Mouse (Mus musculus) forebrain, embryonic 14.5 days (tissue): ENCODE results near the gene Pold4. TPM values are rescaled to one million over a fixed set of nuclear protein-coding genes. Genes with fewer than 3 reads are reported as not detected.

ENCODE experiments used
- ATAC-seq: fragments of 200-750 bp; cut with Nextera tagmentation; 2 replicates; pipeline ENCODE4 v1.8.0; 2017; ENCODE audit warnings: mild to moderate bottlenecking, moderate library complexity
- DNase-seq: peaks from one replicate; pipeline ENCODE4 v3.0.0-alpha.2; 2015; ENCODE audit warnings: low spot score
- H3K27ac ChIP-seq: fragments of 300-500 bp; sonication (generic); 2 replicates; pipeline ENCODE4 v1.5.1; 2014; ENCODE audit warnings: low read depth, mild to moderate bottlenecking, control low read depth, low read length, moderate library complexity
- H3K27me3 ChIP-seq: fragments of 300-500 bp; sonication (generic); replicated peaks from 2 replicates; pipeline ENCODE4 v1.6.1; 2014; ENCODE audit warnings: low read length, control low read depth, mixed read lengths; ENCODE audit not compliant: control insufficient read depth, insufficient read depth
- H3K36me3 ChIP-seq: fragments of 300-500 bp; sonication (generic); 2 replicates; pipeline ENCODE4 v1.6.1; 2014; ENCODE audit warnings: low read length, control low read depth; ENCODE audit not compliant: control insufficient read depth, insufficient read depth
- H3K4me1 ChIP-seq: fragments of 300-500 bp; sonication (generic); 2 replicates; pipeline ENCODE4 v1.6.1; 2014; ENCODE audit warnings: antibody characterized with exemption, low read length, control low read depth; ENCODE audit not compliant: control insufficient read depth, insufficient read depth
- H3K4me2 ChIP-seq: fragments of 300-500 bp; sonication (generic); 2 replicates; pipeline ENCODE4 v1.6.1; 2014; ENCODE audit warnings: mild to moderate bottlenecking, control low read depth, low read length
- H3K4me3 ChIP-seq: fragments of 300-500 bp; sonication (generic); 2 replicates; pipeline ENCODE4 v1.5.1; 2014; ENCODE audit warnings: low read depth, low read length, control low read depth
- H3K9ac ChIP-seq: fragments of 300-500 bp; sonication (generic); 2 replicates; pipeline ENCODE4 v1.6.1; 2014; ENCODE audit warnings: mild to moderate bottlenecking, low read length, control low read depth, moderate library complexity
- H3K9me3 ChIP-seq: fragments of 300-500 bp; sonication (generic); replicated peaks from 2 replicates; pipeline ENCODE4 v1.6.1; 2016; ENCODE audit warnings: low read length, control low read depth, mixed read lengths; ENCODE audit not compliant: control insufficient read depth
- WGBS: fragments of 180-500 bp; shearing (Covaris S2); extraction: QIAGEN DNeasy Blood & Tissue Kit; methylation state at CpG from one replicate; pipeline ENCODE4 v1.1.7; 2014; 5-methylcytosine and 5-hydroxymethylcytosine counted together
- polyA plus RNA-seq: library from polyadenylated mRNA; unstranded; fragments of >200 nt; fragmentation: Nextera tagmentation; extraction: Ambion mirVana; gene quantifications from 2 replicates; pipeline ENCODE4 v1.2.1, GENCODE M21; 2014

Pold4 gene
- polyA plus RNA-seq, 1 experiment from 2014 or later, result 19.0 TPM

GRCm38 (mm10) chr19:4264171-4264780 is 32.6 kb downstream of the Pold4 start:
- Histone ChIP-seq H3K9ac (no peak overlapping the region), H3K27me3 (peaks cover 12% of the 10 kb centered on the region; the same call in 1 of the 2 replicates), H3K36me3 (no peaks in the 10 kb centered on the region), H3K4me3 (no peak overlapping the region), H3K4me2 (no peak overlapping the region), H3K4me1 (peaks cover 4% of the 10 kb centered on the region; the same call in 1 of the 2 replicates), H3K9me3 (no peaks in the 10 kb centered on the region), H3K27ac (no peak overlapping the region)
- ATAC-seq, result no peak
- WGBS, result 96% methylated on average over 6 of the region's 6 CpGs
- no peak for DNase-seq

GRCm38 (mm10) chr19:4265956-4266355 is 34.3 kb downstream of the Pold4 start:
- H3K4me2 ChIP-seq, result no peak overlapping the region
- H3K4me1 ChIP-seq, result peaks cover 4% of the 10 kb centered on the region; the same call in 1 of the 2 replicates
- ATAC-seq (no peak), DNase-seq (no peak)
- peaks cover 13% of the 10 kb centered on the region; the same call in 1 of the 2 replicates for H3K27me3 ChIP-seq
- peaks cover 3% of the 10 kb centered on the region; the same call in 1 of the 2 replicates for H3K36me3 ChIP-seq
- H3K4me3 ChIP-seq, result no peak overlapping the region
- no peak overlapping the region for H3K9ac ChIP-seq
- H3K27ac ChIP-seq, result no peak overlapping the region
- no peaks in the 10 kb centered on the region for H3K9me3 ChIP-seq
- 72% methylated on average over 4 of the region's 4 CpGs for WGBS

- Histone ChIP-seq H3K4me3 (peak within 1 kb of the TSS; percentile 18), H3K9me3 (no peaks in the 10 kb centered on the region), H3K9ac (peak within 1 kb of the TSS; percentile 33; the same call in 1 of the 2 replicates), H3K27me3 (peaks cover 13% of the 10 kb centered on the region; the same call in 1 of the 2 replicates), H3K4me1 (peaks cover 4% of the 10 kb centered on the region; the same call in 1 of the 2 replicates), H3K4me2 (peak within 1 kb of the TSS; percentile 47), H3K27ac (no peak within 1 kb of the TSS), H3K36me3 (peaks cover 4% of the 10 kb centered on the region; the same call in 1 of the 2 replicates)
- peak; percentile 50 for ATAC-seq
- 7% methylated on average over 46 of the region's 46 CpGs for WGBS
- peak; percentile 22 for DNase-seq
These were observed 37.1 kb downstream of the Pold4 start, which contains the start of gene Ssh3 for GRCm38 (mm10) chr19:4268566-4269361. Gene Ssh3 (minus strand): TSS chr19:4269180.

- Histone ChIP-seq H3K4me2 (no peak overlapping the region), H3K27ac (no peak overlapping the region), H3K36me3 (peaks cover 4% of the 10 kb centered on the region; the same call in 1 of the 2 replicates), H3K4me3 (no peak overlapping the region), H3K27me3 (peaks cover 13% of the 10 kb centered on the region; the same call in 1 of the 2 replicates), H3K4me1 (peaks cover 4% of the 10 kb centered on the region; the same call in 1 of the 2 replicates), H3K9me3 (no peaks in the 10 kb centered on the region), H3K9ac (no peak overlapping the region)
- no peak for ATAC-seq
- no peak for DNase-seq
- WGBS, result 80% methylated on average over 6 of the region's 6 CpGs
These were observed 38.5 kb downstream of the Pold4 start for GRCm38 (mm10) chr19:4270187-4270586.

- Histone ChIP-seq H3K27ac (no peak overlapping the region), H3K9me3 (no peaks in the 10 kb centered on the region), H3K9ac (no peak overlapping the region), H3K4me1 (peaks cover 4% of the 10 kb centered on the region; the same call in 1 of the 2 replicates), H3K4me3 (no peak overlapping the region), H3K27me3 (peaks cover 13% of the 10 kb centered on the region; the same call in 1 of the 2 replicates), H3K36me3 (peaks cover 4% of the 10 kb centered on the region; the same call in 1 of the 2 replicates), H3K4me2 (no peak overlapping the region)
- WGBS, result 94% methylated on average over 11 of the region's 11 CpGs
- no peak for ATAC-seq
- DNase-seq, result no peak
These were observed 39.3 kb downstream of the Pold4 start for GRCm38 (mm10) chr19:4270972-4271371.

GRCm38 (mm10) chr19:4279487-4279886 is 47.8 kb downstream of the Pold4 start:
- Histone ChIP-seq H3K4me2 (no peak overlapping the region), H3K27me3 (no peaks in the 10 kb centered on the region), H3K27ac (no peak overlapping the region), H3K4me1 (0 out of 2 replicates have a peak, but pooled peaks cover 2% of the 10 kb centered on the region), H3K4me3 (no peak overlapping the region), H3K9ac (no peak overlapping the region), H3K9me3 (no peaks in the 10 kb centered on the region), H3K36me3 (no peaks in the 10 kb centered on the region)
- ATAC-seq (no peak), DNase-seq (no peak)
- 98% methylated on average over 1 of the region's 1 CpGs for WGBS

GRCm38 (mm10) chr19:4280425-4280824 is 48.7 kb downstream of the Pold4 start:
- DNase-seq, result no peak
- Histone ChIP-seq H3K9ac (no peak overlapping the region), H3K9me3 (no peaks in the 10 kb centered on the region), H3K27ac (no peak overlapping the region), H3K36me3 (peaks cover 2% of the 10 kb centered on the region), H3K27me3 (no peaks in the 10 kb centered on the region), H3K4me1 (0 out of 2 replicates have a peak, but pooled peaks cover 2% of the 10 kb centered on the region), H3K4me3 (no peak overlapping the region), H3K4me2 (no peak overlapping the region)
- no peak for ATAC-seq
- 94% methylated on average over 9 of the region's 9 CpGs for WGBS

- H3K27ac ChIP-seq, result peak within 1 kb of the TSS; percentile 27; the same call in 1 of the 2 replicates
- H3K4me1 ChIP-seq, result 0 out of 2 replicates have a peak, but pooled peaks cover 2% of the 10 kb centered on the region
- DNase-seq (peak; percentile 90), ATAC-seq (peak; percentile 95)
- H3K27me3 ChIP-seq, result no peaks in the 10 kb centered on the region
- H3K9me3 ChIP-seq, result no peaks in the 10 kb centered on the region
- peak within 1 kb of the TSS; percentile 73 for H3K9ac ChIP-seq
- peak within 1 kb of the TSS; percentile 53 for H3K4me3 ChIP-seq
- peaks cover 27% of the 10 kb centered on the region for H3K36me3 ChIP-seq
- H3K4me2 ChIP-seq, result peak within 1 kb of the TSS; percentile 73
- 1% methylated on average over 40 of the region's 50 CpGs for WGBS
These were observed 51.3 kb downstream of the Pold4 start, which contains the start of gene Ankrd13d for GRCm38 (mm10) chr19:4282898-4283553. Gene Ankrd13d (minus strand): TSS chr19:4283137.
